Mouse (Mus musculus): ENCODE measurements at regions not wholly inside any gene's neighbourhood (a gene's known extent, or its start where the extent isn't known, plus 50 kb on each side); places are given as distances from the start of the nearest gene placed in this dataset.

GRCm38 (mm10) chr12:73441326-73441725, 104.9 kb downstream of the Tmem30b start:
- ATAC-seq (replicated peaks; ENCODE audit: low FRiP score) (no peak), DNase-seq (ENCODE audit: low spot score) (no peak)
- no peaks in the 10 kb centered on the region for H3K36me3 ChIP-seq (ENCODE audit: control insufficient read depth, insufficient read depth, low read length)
- no peak overlapping the region for H3K4me2 ChIP-seq (ENCODE audit: low read depth, low read length, severe bottlenecking)
- WGBS: 52% methylated on average over 1 of the region's 1 CpGs
- no peaks in the 10 kb centered on the region for H3K4me1 ChIP-seq (replicated peaks; ENCODE audit: control insufficient read depth, insufficient read depth, low read length)
- no peaks in the 10 kb centered on the region for H3K9me3 ChIP-seq (ENCODE audit: control insufficient read depth, low read length)
- H3K27me3 ChIP-seq (ENCODE audit: control insufficient read depth, insufficient read depth, low read length): no peaks in the 10 kb centered on the region
- H3K27ac ChIP-seq (ENCODE audit: low read depth, low read length): no peak overlapping the region
- no peak overlapping the region for H3K9ac ChIP-seq (ENCODE audit: low read length)
- H3K4me3 ChIP-seq (ENCODE audit: low read depth, low read length): no peak overlapping the region

GRCm38 (mm10) chr12:73434684-73435083, 111.5 kb downstream of the Tmem30b start:
- DNase-seq (ENCODE audit: low spot score): no peak
- ATAC-seq (replicated peaks; ENCODE audit: low FRiP score): no peak

GRCm38 (mm10) chr12:73432546-73432945, 113.6 kb downstream of the Tmem30b start:
- Histone ChIP-seq H3K9me3 (ENCODE audit: control insufficient read depth, low read length) (no peaks in the 10 kb centered on the region), H3K27me3 (ENCODE audit: control insufficient read depth, insufficient read depth, low read length) (no peaks in the 10 kb centered on the region), H3K27ac (ENCODE audit: low read depth, low read length) (no peak overlapping the region), H3K9ac (ENCODE audit: low read length) (no peak overlapping the region), H3K4me3 (ENCODE audit: low read depth, low read length) (no peak overlapping the region), H3K36me3 (ENCODE audit: control insufficient read depth, insufficient read depth, low read length) (no peaks in the 10 kb centered on the region), H3K4me1 (replicated peaks; ENCODE audit: control insufficient read depth, insufficient read depth, low read length) (no peaks in the 10 kb centered on the region), H3K4me2 (ENCODE audit: low read depth, low read length, severe bottlenecking) (no peak overlapping the region)
- DNase-seq (ENCODE audit: low spot score) (no peak), ATAC-seq (replicated peaks; ENCODE audit: low FRiP score) (no peak)
- 86% methylated on average over 5 of the region's 5 CpGs for WGBS

More at GRCm38 (mm10) chr12:73434684-73435083, 111.5 kb downstream of the Tmem30b start:
- 90% methylated on average over 10 of the region's 10 CpGs for WGBS
- Histone ChIP-seq H3K4me2 (ENCODE audit: low read depth, low read length, severe bottlenecking) (no peak overlapping the region), H3K9ac (ENCODE audit: low read length) (no peak overlapping the region), H3K27me3 (ENCODE audit: control insufficient read depth, insufficient read depth, low read length) (no peaks in the 10 kb centered on the region), H3K27ac (ENCODE audit: low read depth, low read length) (no peak overlapping the region), H3K4me1 (replicated peaks; ENCODE audit: control insufficient read depth, insufficient read depth, low read length) (no peaks in the 10 kb centered on the region), H3K36me3 (ENCODE audit: control insufficient read depth, insufficient read depth, low read length) (no peaks in the 10 kb centered on the region), H3K4me3 (ENCODE audit: low read depth, low read length) (no peak overlapping the region), H3K9me3 (ENCODE audit: control insufficient read depth, low read length) (no peaks in the 10 kb centered on the region)

- Histone ChIP-seq H3K4me1 (replicated peaks; ENCODE audit: control insufficient read depth, insufficient read depth, low read length) (no peaks in the 10 kb centered on the region), H3K36me3 (ENCODE audit: control insufficient read depth, insufficient read depth, low read length) (no peaks in the 10 kb centered on the region), H3K4me3 (ENCODE audit: low read depth, low read length) (no peak overlapping the region), H3K27me3 (ENCODE audit: control insufficient read depth, insufficient read depth, low read length) (no peaks in the 10 kb centered on the region), H3K27ac (ENCODE audit: low read depth, low read length) (no peak overlapping the region), H3K9ac (ENCODE audit: low read length) (no peak overlapping the region), H3K4me2 (ENCODE audit: low read depth, low read length, severe bottlenecking) (no peak overlapping the region), H3K9me3 (ENCODE audit: control insufficient read depth, low read length) (no peaks in the 10 kb centered on the region)
- ATAC-seq (replicated peaks; ENCODE audit: low FRiP score) (no peak), DNase-seq (ENCODE audit: low spot score) (no peak)
- 71% methylated on average over 12 of the region's 12 CpGs for WGBS
Observed at GRCm38 (mm10) chr12:73428171-73428570, 118.0 kb downstream of the Tmem30b start.

- no peaks in the 10 kb centered on the region for H3K9me3 ChIP-seq (ENCODE audit: control insufficient read depth, low read length)
- H3K4me1 ChIP-seq (replicated peaks; ENCODE audit: control insufficient read depth, insufficient read depth, low read length): no peaks in the 10 kb centered on the region
- no peak overlapping the region for H3K9ac ChIP-seq (ENCODE audit: low read length)
- DNase-seq (ENCODE audit: low spot score) (no peak), ATAC-seq (replicated peaks; ENCODE audit: low FRiP score) (no peak)
- H3K27me3 ChIP-seq (ENCODE audit: control insufficient read depth, insufficient read depth, low read length): no peaks in the 10 kb centered on the region
- H3K27ac ChIP-seq (ENCODE audit: low read depth, low read length): no peak overlapping the region
- WGBS: 85% methylated on average over 7 of the region's 7 CpGs
- no peak overlapping the region for H3K4me2 ChIP-seq (ENCODE audit: low read depth, low read length, severe bottlenecking)
- H3K36me3 ChIP-seq (ENCODE audit: control insufficient read depth, insufficient read depth, low read length): no peaks in the 10 kb centered on the region
- H3K4me3 ChIP-seq (ENCODE audit: low read depth, low read length): no peak overlapping the region
Observed at GRCm38 (mm10) chr12:73424814-73425213, 121.4 kb downstream of the Tmem30b start.

GRCm38 (mm10) chr12:73417101-73417500, 129.1 kb downstream of the Tmem30b start:
- WGBS: 76% methylated on average over 3 of the region's 3 CpGs
- no peak overlapping the region for H3K4me2 ChIP-seq (ENCODE audit: low read depth, low read length, severe bottlenecking)
- no peak overlapping the region for H3K9ac ChIP-seq (ENCODE audit: low read length)
- no peak overlapping the region for H3K4me3 ChIP-seq (ENCODE audit: low read depth, low read length)
- H3K9me3 ChIP-seq (ENCODE audit: control insufficient read depth, low read length): no peaks in the 10 kb centered on the region
- H3K36me3 ChIP-seq (ENCODE audit: control insufficient read depth, insufficient read depth, low read length): no peaks in the 10 kb centered on the region
- H3K27me3 ChIP-seq (ENCODE audit: control insufficient read depth, insufficient read depth, low read length): no peaks in the 10 kb centered on the region
- no peak overlapping the region for H3K27ac ChIP-seq (ENCODE audit: low read depth, low read length)
- DNase-seq (ENCODE audit: low spot score) (no peak), ATAC-seq (replicated peaks; ENCODE audit: low FRiP score) (no peak)
- peaks cover 7% of the 10 kb centered on the region; the same call in 1 of the 2 replicates for H3K4me1 ChIP-seq (replicated peaks; ENCODE audit: control insufficient read depth, insufficient read depth, low read length)

GRCm38 (mm10) chr12:73416367-73416897, 129.8 kb downstream of the Tmem30b start:
- H3K27ac ChIP-seq (ENCODE audit: low read depth, low read length): no peak overlapping the region
- no peak overlapping the region for H3K4me3 ChIP-seq (ENCODE audit: low read depth, low read length)
- H3K9me3 ChIP-seq (ENCODE audit: control insufficient read depth, low read length): no peaks in the 10 kb centered on the region
- peaks cover 7% of the 10 kb centered on the region; the same call in 1 of the 2 replicates for H3K4me1 ChIP-seq (replicated peaks; ENCODE audit: control insufficient read depth, insufficient read depth, low read length)
- no peak for ATAC-seq (replicated peaks; ENCODE audit: low FRiP score)
- H3K4me2 ChIP-seq (ENCODE audit: low read depth, low read length, severe bottlenecking): no peak overlapping the region
- H3K9ac ChIP-seq (ENCODE audit: low read length): no peak overlapping the region
- H3K36me3 ChIP-seq (ENCODE audit: control insufficient read depth, insufficient read depth, low read length): no peaks in the 10 kb centered on the region
- no peaks in the 10 kb centered on the region for H3K27me3 ChIP-seq (ENCODE audit: control insufficient read depth, insufficient read depth, low read length)
- peak; percentile 45 for DNase-seq (ENCODE audit: low spot score)
- 50% methylated on average over 16 of the region's 16 CpGs for WGBS

- Histone ChIP-seq H3K27me3 (ENCODE audit: control insufficient read depth, insufficient read depth, low read length) (no peaks in the 10 kb centered on the region), H3K4me3 (ENCODE audit: low read depth, low read length) (no peak overlapping the region), H3K9me3 (ENCODE audit: control insufficient read depth, low read length) (no peaks in the 10 kb centered on the region), H3K27ac (ENCODE audit: low read depth, low read length) (no peak overlapping the region), H3K4me1 (replicated peaks; ENCODE audit: control insufficient read depth, insufficient read depth, low read length) (peaks cover 7% of the 10 kb centered on the region; the same call in 1 of the 2 replicates), H3K36me3 (ENCODE audit: control insufficient read depth, insufficient read depth, low read length) (no peaks in the 10 kb centered on the region), H3K9ac (ENCODE audit: low read length) (no peak overlapping the region), H3K4me2 (ENCODE audit: low read depth, low read length, severe bottlenecking) (no peak overlapping the region)
- WGBS: 67% methylated on average over 7 of the region's 7 CpGs
- DNase-seq (ENCODE audit: low spot score) (no peak), ATAC-seq (replicated peaks; ENCODE audit: low FRiP score) (no peak)
Observed at GRCm38 (mm10) chr12:73415856-73416366, 129.3 kb downstream of the Slc38a6 start.
